Mouse (Mus musculus) CH12.LX (cell line): ENCODE measurements around the gene Frat1. TPM values are rescaled to one million over a fixed set of nuclear protein-coding genes. Genes with fewer than 3 reads are reported as not detected.

Experiments
- DNase-seq: peaks from one replicate; pipeline ENCODE4 v3.0.0-alpha.2; 2013; ENCODE audit errors: extremely low read depth
- H3K27ac ChIP-seq: 2 replicates; pipeline ENCODE4 v1.5.1; 2012; ENCODE audit warnings: low read depth, mild to moderate bottlenecking, control low read depth, moderate library complexity; ENCODE audit not compliant: insufficient read depth
- H3K27me3 ChIP-seq: replicated peaks from 2 replicates; pipeline ENCODE3; 2012; ENCODE audit warnings: inconsistent platforms
- H3K36me3 ChIP-seq, 2 experiments: replicated peaks in 1 of 2; 2 replicates each; pipeline versions ENCODE3 to v1.6.1; 2012; ENCODE audit warnings: inconsistent platforms in 1 of 2, low read length in 1 of 2, mild to moderate bottlenecking in 1 of 2, mixed read lengths in 1 of 2, moderate library complexity in 1 of 2; ENCODE audit not compliant: control insufficient read depth in 1 of 2, insufficient read depth in 1 of 2
- H3K4me1 ChIP-seq, 2 experiments: 2 replicates each; pipeline ENCODE4 v1.6.1; 2012; ENCODE audit warnings: inconsistent platforms in 1 of 2, moderate library complexity in 1 of 2; ENCODE audit not compliant: insufficient read depth in 2 of 2, control insufficient read depth in 1 of 2
- H3K4me2 ChIP-seq: 2 replicates; pipeline ENCODE4 v1.6.1; 2012; ENCODE audit warnings: low read depth, mild to moderate bottlenecking, control low read depth; ENCODE audit not compliant: poor library complexity, insufficient read depth, severe bottlenecking
- H3K4me3 ChIP-seq, 3 experiments: fragments of 150-350 bp in 1 of 3; sonication (generic) in 1 of 3; replicated peaks in 1 of 3; 2 replicates each; pipeline versions ENCODE3 to v1.5.1; 2011 to 2012; ENCODE audit warnings: low read depth in 2 of 3, low read length in 2 of 3, mild to moderate bottlenecking in 2 of 3, moderate library complexity in 2 of 3, control low read depth in 1 of 3, improper control_type of control experiment in 1 of 3, inconsistent platforms in 1 of 3, mixed read lengths in 1 of 3; ENCODE audit not compliant: poor library complexity in 1 of 3
- H3K79me2 ChIP-seq: replicated peaks from 2 replicates; pipeline ENCODE4 v1.6.1; 2012; ENCODE audit warnings: mild to moderate bottlenecking, moderate library complexity; ENCODE audit not compliant: control insufficient read depth, poor library complexity, insufficient read depth, severe bottlenecking; ENCODE audit errors: extremely low read depth
- H3K9ac ChIP-seq: 2 replicates; pipeline ENCODE4 v1.6.1; 2012; ENCODE audit warnings: low read depth, mild to moderate bottlenecking, control low read depth, moderate library complexity; ENCODE audit not compliant: insufficient read depth
- H3K9me3 ChIP-seq: replicated peaks from 2 replicates; pipeline ENCODE3; 2012; ENCODE audit warnings: low read length, inconsistent platforms, mixed read lengths
- BHLHE40 ChIP-seq: IDR thresholded peaks from 2 replicates; pipeline ENCODE4 v1.6.1; 2011; ENCODE audit warnings: mild to moderate bottlenecking, low read depth, low read length, improper control_type of control experiment
- CHD1 ChIP-seq: IDR thresholded peaks from 2 replicates; pipeline ENCODE4 v1.6.1; 2012; ENCODE audit warnings: low read depth, low read length, improper control_type of control experiment, inconsistent platforms
- CHD2 ChIP-seq: IDR thresholded peaks from 2 replicates; pipeline ENCODE4 v1.6.1; 2011; ENCODE audit warnings: low read length, improper control_type of control experiment
- CTCF ChIP-seq, 2 experiments: IDR thresholded peaks in 1 of 2; conservative IDR thresholded peaks in 1 of 2; 2 replicates each; pipeline ENCODE4 v1.5.1; 2011 to 2012; ENCODE audit warnings: low read depth in 2 of 2, low read length in 2 of 2, improper control_type of control experiment in 1 of 2, inconsistent platforms in 1 of 2, mild to moderate bottlenecking in 1 of 2, moderate library complexity in 1 of 2
- ELF1 ChIP-seq: IDR thresholded peaks from 2 replicates; pipeline ENCODE4 v1.6.1; 2014; ENCODE audit warnings: low read depth, mild to moderate bottlenecking, inconsistent platforms, low read length, improper control_type of control experiment
- ETS1 ChIP-seq: conservative IDR thresholded peaks from 2 replicates; pipeline ENCODE4 v1.6.1; 2012; ENCODE audit warnings: low read depth, mild to moderate bottlenecking, inconsistent platforms, low read length, improper control_type of control experiment, moderate library complexity
- JUND ChIP-seq: conservative IDR thresholded peaks from 2 replicates; pipeline ENCODE4 v1.6.1; 2011; ENCODE audit warnings: low read depth, low read length, improper control_type of control experiment
- KAT2A ChIP-seq: IDR thresholded peaks from 2 replicates; pipeline ENCODE4 v1.6.1; 2012; ENCODE audit warnings: low read length, improper control_type of control experiment, inconsistent platforms; ENCODE audit not compliant: insufficient replicate concordance
- MAZ ChIP-seq: IDR thresholded peaks from 2 replicates; pipeline ENCODE4 v1.6.1; 2012; ENCODE audit warnings: low read depth, mild to moderate bottlenecking, inconsistent platforms, low read length, improper control_type of control experiment, moderate library complexity
- PAX5 ChIP-seq: IDR thresholded peaks from 2 replicates; pipeline ENCODE4 v1.6.1; 2012; ENCODE audit warnings: low read length, inconsistent platforms, mixed read lengths
- POLR2A ChIP-seq: IDR thresholded peaks from 2 replicates; pipeline ENCODE4 v1.6.1; 2011; ENCODE audit warnings: low read depth, mild to moderate bottlenecking, improper control_type of control experiment, low read length
- POLR2AphosphoS2 ChIP-seq: IDR thresholded peaks from 2 replicates; pipeline ENCODE4 v1.6.1; 2011; ENCODE audit warnings: low read depth, low read length, improper control_type of control experiment
- RAD21 ChIP-seq: IDR thresholded peaks from 2 replicates; pipeline ENCODE4 v1.6.1; 2011; ENCODE audit warnings: low read depth, mild to moderate bottlenecking, low read length, improper control_type of control experiment, moderate library complexity
- ZC3H11A ChIP-seq: IDR thresholded peaks from 2 replicates; pipeline ENCODE4 v1.6.1; 2012; ENCODE audit warnings: low read depth, mild to moderate bottlenecking, inconsistent platforms, low read length, improper control_type of control experiment
- ZKSCAN1 ChIP-seq: IDR thresholded peaks from 2 replicates; pipeline ENCODE4 v1.6.1; 2012; ENCODE audit warnings: low read depth, inconsistent platforms, low read length, improper control_type of control experiment, borderline replicate concordance
- ZMIZ1 ChIP-seq: IDR thresholded peaks from 2 replicates; pipeline ENCODE4 v1.6.1; 2012; ENCODE audit warnings: low read depth, mild to moderate bottlenecking, inconsistent platforms, low read length, improper control_type of control experiment
- dilution Hi-C: fragments of 300-500 bp; cut with MboI; formaldehyde crosslinking; loops from 2 replicates; pipeline ENCODE4 v1.14.3; 2020; ENCODE audit warnings: low sequenced_read_pairs; ENCODE audit not compliant: extremely low pct_unique_long_range_greater_than_20kb, extremely low pct_ligation_motif_present
- in situ Hi-C: fragments of 300-500 bp; cut with MboI; formaldehyde crosslinking; loops from 3 replicates; pipeline ENCODE4 v1.14.3; 2019; ENCODE audit warnings: low sequenced_read_pairs, low pct_ligation_motif_present, low pct_unique_long_range_greater_than_20kb, mixed read lengths
- polyA plus RNA-seq: library from polyadenylated mRNA; unstranded; fragments of >175 nt; gene quantifications from 2 replicates; pipeline ENCODE4 v1.2.1, GENCODE M21; 2012; ENCODE audit warnings: low read depth; ENCODE audit not compliant: insufficient read length
- total RNA-seq, 2 experiments: library from RNA; depleted of rRNA; stranded (reverse); fragments of 300-350 nt in 1 of 2; fragments of >200 nt in 1 of 2; gene quantifications; 2 replicates each; pipeline ENCODE4 v1.2.3; 2012 to 2014

Gene Frat1
- total and polyA plus RNA-seq, 3 experiments = 0.64 to 2.0 (median 0.70) TPM

- H3K27me3 ChIP-seq = no peaks in the 10 kb centered on the region
- no peak for DNase-seq
- no peak overlapping the region for H3K4me3 ChIP-seq
- no peak overlapping the region for H3K27ac ChIP-seq
- in situ Hi-C loops (no loop called here), dilution Hi-C loops (no loop called here)
- no peaks in the 10 kb centered on the region for H3K4me1 ChIP-seq
- no peak overlapping the region for H3K4me2 ChIP-seq
- no peak overlapping the region for H3K9ac ChIP-seq
- peaks cover 9 to 43% of the 10 kb centered on the region in 2 experiments for H3K36me3 ChIP-seq
- peak; percentile 30 for TF ChIP-seq RAD21
- no peak for TF ChIP-seq POLR2A
- TF ChIP-seq CTCF (conservative IDR thresholded peaks at IDR 0.05 in 1 of 2, IDR thresholded peaks at IDR 0.05 in 1 of 2; ENCODE audit: low read depth in 2 of 2, low read length in 2 of 2) = peak; percentile 16 to 49; a peak in 2 of 4 replicates
- TF ChIP-seq ETS1 = no peak
- peaks cover 3% of the 10 kb centered on the region; the same call in 1 of the 2 replicates for H3K79me2 ChIP-seq
- no peaks in the 10 kb centered on the region for H3K9me3 ChIP-seq
These were observed 38.4 kb upstream of the Frat1 start for GRCm38 (mm10) chr19:41791384-41791783.

GRCm38 (mm10) chr19:41792934-41793486 is 36.8 kb upstream of the Frat1 start:
- Histone ChIP-seq H3K4me2 (no peak overlapping the region), H3K36me3 (peaks cover 7 to 39% of the 10 kb centered on the region in 2 experiments), H3K27ac (no peak overlapping the region), H3K79me2 (peaks cover 5% of the 10 kb centered on the region; the same call in 1 of the 2 replicates), H3K9me3 (no peaks in the 10 kb centered on the region), H3K27me3 (no peaks in the 10 kb centered on the region), H3K4me1 (peaks cover 0 to 9% of the 10 kb centered on the region in 2 experiments; a peak in 1 of 4 replicates), H3K9ac (no peak overlapping the region), H3K4me3 (no peak overlapping the region)
- dilution Hi-C loops = no loop called here
- TF ChIP-seq POLR2AphosphoS2 (no peak), ZKSCAN1 (no peak), MAZ (no peak), PAX5 (no peak), ZC3H11A (no peak), ELF1 (no peak), CHD1 (no peak), BHLHE40 (no peak), JUND (no peak), CHD2 (no peak), KAT2A (no peak), ZMIZ1 (no peak)
- DNase-seq = no peak
- in situ Hi-C loops = no loop called here
